Mouse (Mus musculus) Patski (cell line): ENCODE measurements around the gene Kcnd1. TPM values are rescaled to one million over a fixed set of nuclear protein-coding genes. Genes with fewer than 3 reads are reported as not detected.
"Not testable (repeated sequence)": the region's sequence is repeated elsewhere in the genome, so short reads cannot be mapped to it uniquely, and the experiment has no call there.

Experiments used
- ATAC-seq: fragments of 100-300 bp; one replicate; pipeline ENCODE4 v1.8.0; 2021
- CTCF ChIA-PET: fragments of 350-600 bp; sonication (Branson Sonifier 250); formaldehyde crosslinking; loops from one replicate; lab custom pipeline; 2022; ENCODE audit warnings: inconsistent platforms; lab: Charles Lee
- POLR2A ChIA-PET: fragments of 350-600 bp; sonication (Branson Sonifier 250); formaldehyde crosslinking; loops from one replicate; lab custom pipeline; 2022; ENCODE audit warnings: antibody characterized with exemption, inconsistent platforms; lab: Charles Lee
- DNase-seq: peaks from one replicate; pipeline ENCODE4 v3.0.0-alpha.2; 2011; ENCODE audit warnings: low read depth, low spot score
- H3K27me3 ChIP-seq: fragments of 371-371 bp; one replicate; pipeline ENCODE4 v1.5.1; 2021
- CTCF ChIP-seq: fragments of 100-300 bp; IDR thresholded peaks from one replicate; pipeline ENCODE4 v1.5.1; 2021
- in situ Hi-C: fragments of 300-500 bp; cut with MboI; formaldehyde crosslinking; loops from 3 replicates; pipeline ENCODE4 v1.11.1; 2018; ENCODE audit warnings: low pct_unique_long_range_greater_than_20kb, mixed read lengths
- polyA plus RNA-seq: library from polyadenylated mRNA; unstranded; gene quantifications from one replicate; pipeline ENCODE4 v1.2.3, GENCODE M21; 2021

The Kcnd1 gene
- polyA plus RNA-seq, 1 experiment from 2014 or later, result 4.5 TPM

GRCm38 (mm10) chrX:7793361-7793760, 28.7 kb upstream of the Kcnd1 start:
- ChIA-PET POLR2A (interaction anchor here (1.2 kb wide), 1 partner anchor 15 kb away, joined by 4 read pairs; no protein-coding TSS in a partner anchor), CTCF (interaction anchor here (1.4 kb wide), 2 partner anchors 37 to 65 kb away, joined by 3 read pairs; partner anchors contain the start of gene Praf2)
- in situ Hi-C loops, result no loop called here
- peaks cover 6% of the 10 kb centered on the region for H3K27me3 ChIP-seq
- ATAC-seq (no peak), DNase-seq (no peak)
- TF ChIP-seq CTCF, result peak; percentile 54

GRCm38 (mm10) chrX:7795016-7795415, 27.1 kb upstream of the Kcnd1 start:
- ATAC-seq, result no peak
- DNase-seq, result no peak
- POLR2A ChIA-PET, result no interaction called here
- in situ Hi-C loops, result no loop called here
- CTCF ChIA-PET, result no interaction called here
- no peak for TF ChIP-seq CTCF
- H3K27me3 ChIP-seq, result no peaks in the 10 kb centered on the region

GRCm38 (mm10) chrX:7797327-7797726, 24.8 kb upstream of the Kcnd1 start:
- CTCF ChIA-PET, result no interaction called here
- H3K27me3 ChIP-seq, result no peaks in the 10 kb centered on the region
- no peak for ATAC-seq
- in situ Hi-C loops, result no loop called here
- peak; percentile 24 for TF ChIP-seq CTCF
- DNase-seq, result no peak
- POLR2A ChIA-PET, result no interaction called here

- ATAC-seq, CTCF ChIA-PET, POLR2A ChIA-PET, in situ Hi-C loops, H3K27me3 ChIP-seq, DNase-seq: not testable (repeated sequence)
These were observed 19.9 kb upstream of the Kcnd1 start for GRCm38 (mm10) chrX:7802157-7802556.

- peaks cover 12% of the 10 kb centered on the region for H3K27me3 ChIP-seq
- POLR2A ChIA-PET, in situ Hi-C loops, ATAC-seq, DNase-seq, CTCF ChIA-PET: not testable (repeated sequence)
These were observed 7.1 kb upstream of the Kcnd1 start for GRCm38 (mm10) chrX:7815016-7815415.

GRCm38 (mm10) chrX:7837146-7837545, 15.1 kb downstream of the Kcnd1 start:
- no peak for ATAC-seq
- in situ Hi-C loops, result no loop called here
- CTCF ChIA-PET, result no interaction called here

DNA sequence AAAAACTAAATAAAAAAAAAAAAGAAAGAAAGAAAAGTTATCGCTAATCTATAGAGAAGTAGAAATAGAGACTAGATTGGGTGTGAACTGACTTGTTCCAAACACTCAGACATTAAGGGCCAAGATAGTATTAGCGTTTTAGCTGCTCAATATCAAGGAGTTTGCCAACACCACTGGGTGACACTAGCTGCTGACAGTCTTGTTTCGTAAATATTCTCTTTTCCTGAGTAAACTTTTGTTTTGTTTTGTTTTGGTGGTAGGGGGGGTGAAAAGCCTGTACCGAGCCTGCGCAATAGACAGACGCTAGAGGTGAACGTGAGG, 18.7 kb downstream of the Kcnd1 start:
- ChIA-PET CTCF (no interaction called here), POLR2A (no interaction called here)
- H3K27me3 ChIP-seq, result no peaks in the 10 kb centered on the region
- ATAC-seq (no peak), DNase-seq (no peak)
- TF ChIP-seq CTCF, result no peak
- in situ Hi-C loops, result no loop called here

More at GRCm38 (mm10) chrX:7837146-7837545, 15.1 kb downstream of the Kcnd1 start:
- TF ChIP-seq CTCF, result no peak
- no peak for DNase-seq
- POLR2A ChIA-PET, result no interaction called here
- H3K27me3 ChIP-seq, result no peaks in the 10 kb centered on the region

GRCm38 (mm10) chrX:7841163-7842162, 19.4 kb downstream of the Kcnd1 start, which contains the start of gene Otud5:
Gene Otud5, plus strand, starts transcription at chrX:7841364.
- ChIA-PET POLR2A (no interaction called here), CTCF (no interaction called here)
- H3K27me3 ChIP-seq, result no peaks in the 10 kb centered on the region
- ATAC-seq, result peak; percentile 88
- TF ChIP-seq CTCF, result no peak
- in situ Hi-C loops, result no loop called here
- DNase-seq, result peak; percentile 70

DNA sequence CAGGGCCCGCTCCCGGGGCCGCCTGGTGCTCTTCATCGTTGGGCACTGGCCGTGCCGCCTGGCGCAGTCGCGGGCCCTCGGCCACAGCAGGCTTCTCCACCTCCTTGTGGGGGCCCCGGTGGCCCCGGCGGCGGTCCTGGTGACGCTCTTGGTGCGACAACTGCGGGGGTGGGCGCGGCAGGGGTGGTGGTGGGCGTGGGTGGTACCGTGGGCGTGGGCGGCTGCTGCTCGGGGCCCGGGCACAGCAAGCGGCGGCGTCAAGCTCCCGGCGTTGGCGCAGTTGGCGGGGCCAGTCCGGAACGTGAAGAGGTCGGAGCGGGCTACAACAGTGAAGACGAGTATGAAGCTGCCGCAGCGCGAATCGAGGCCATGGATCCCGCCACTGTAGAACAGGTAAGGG, 20.2 kb downstream of the Kcnd1 start:
- no peak for TF ChIP-seq CTCF
- ChIA-PET POLR2A (no interaction called here), CTCF (no interaction called here)
- DNase-seq, result no peak
- in situ Hi-C loops, result no loop called here
- ATAC-seq, result peak; percentile 12
- H3K27me3 ChIP-seq, result no peaks in the 10 kb centered on the region

GRCm38 (mm10) chrX:7847845-7848244, 25.8 kb downstream of the Kcnd1 start:
- no peak for TF ChIP-seq CTCF
- ATAC-seq (no peak), DNase-seq (no peak)
- ChIA-PET POLR2A (no interaction called here), CTCF (no interaction called here)
- in situ Hi-C loops, result no loop called here
- no peaks in the 10 kb centered on the region for H3K27me3 ChIP-seq

- no peaks in the 10 kb centered on the region for H3K27me3 ChIP-seq
- TF ChIP-seq CTCF, result peak; percentile 81
- no peak for ATAC-seq
- DNase-seq, result no peak
- CTCF ChIA-PET, result no interaction called here
- POLR2A ChIA-PET, result no interaction called here
- in situ Hi-C loops, result no loop called here
These were observed 32.5 kb downstream of the Kcnd1 start for GRCm38 (mm10) chrX:7854578-7854977.
